Mouse (Mus musculus) cerebellum, adult 2 months (tissue): ENCODE measurements around the gene Myh9.

Experiments
- CTCF ChIP-seq: fragments of 200-500 bp; IDR thresholded peaks from 2 replicates; pipeline ENCODE4 v1.5.1; 2011; ENCODE audit warnings: low read depth, mild to moderate bottlenecking, control low read depth, low read length, moderate library complexity, borderline replicate concordance; ENCODE audit not compliant: insufficient read depth
- POLR2A ChIP-seq: fragments of 200-500 bp; IDR thresholded peaks from 2 replicates; pipeline ENCODE4 v1.6.1; 2011; ENCODE audit warnings: low read length, control low read depth, borderline replicate concordance; ENCODE audit not compliant: insufficient read depth

- TF ChIP-seq CTCF (no peak), POLR2A (no peak)
Observed at GRCm38 (mm10) chr15:77793554-77793953, 48.4 kb downstream of the Myh9 start.
